Mouse (Mus musculus): ENCODE results near the gene Hid1.

DNA sequence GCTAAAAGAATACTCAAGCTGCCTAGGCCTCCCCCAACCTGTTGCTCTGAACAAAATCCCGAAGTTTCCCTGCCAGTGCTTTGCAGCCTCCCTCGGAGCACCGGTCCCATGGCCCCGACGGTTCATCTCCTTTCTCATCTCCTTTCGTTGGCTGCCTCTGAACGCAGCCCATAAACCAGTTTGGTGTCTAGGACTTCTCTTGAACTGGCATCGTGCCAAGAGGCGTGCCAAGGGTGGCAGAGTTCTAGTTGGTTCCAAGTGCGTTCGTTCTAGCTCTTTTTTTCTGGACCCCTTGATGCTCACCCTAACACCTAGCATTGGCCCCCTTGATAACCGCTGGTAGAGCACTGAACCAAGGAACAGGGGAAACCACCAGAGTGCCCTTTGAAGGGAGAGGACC is 32.3 kb downstream of the Hid1 start:
- no peak for TF ChIP-seq GATA1 (IDR thresholded peaks at IDR 0.05; ENCODE audit: low read length)
- no peak for TF ChIP-seq TAL1 (IDR thresholded peaks at IDR 0.05; ENCODE audit: low read length)

Data from erythroblast, embryonic 14.5 days (primary cell).